Mouse (Mus musculus) heart, postnatal 0 days (tissue): ENCODE measurements at regions not wholly inside any gene's neighbourhood (a gene's known extent, or its start where the extent isn't known, plus 50 kb on each side); places are given as distances from the start of the nearest gene placed in this dataset.

Experiments
- ATAC-seq: fragments of 200-750 bp; cut with Nextera tagmentation; 2 replicates; pipeline ENCODE4 v1.8.0; 2017; ENCODE audit warnings: low read depth, moderate number of reproducible peaks, moderate library complexity; ENCODE audit not compliant: insufficient read depth
- DNase-seq: peaks from one replicate; pipeline ENCODE4 v3.0.0-alpha.2; 2016; ENCODE audit warnings: low spot score
- H3K27ac ChIP-seq: fragments of 300-500 bp; sonication (generic); 2 replicates; pipeline ENCODE4 v1.5.1; 2014; ENCODE audit warnings: low read depth, mild to moderate bottlenecking
- H3K27me3 ChIP-seq: fragments of 300-500 bp; sonication (generic); 2 replicates; pipeline ENCODE4 v1.6.1; 2014; ENCODE audit warnings: low read length, mixed read lengths; ENCODE audit not compliant: control insufficient read depth, insufficient read depth
- H3K36me3 ChIP-seq: fragments of 300-500 bp; sonication (generic); replicated peaks from 2 replicates; pipeline ENCODE4 v1.6.1; 2014; ENCODE audit warnings: low read length, mixed read lengths; ENCODE audit not compliant: control insufficient read depth, insufficient read depth
- H3K4me1 ChIP-seq: fragments of 300-500 bp; sonication (generic); 2 replicates; pipeline ENCODE4 v1.6.1; 2014; ENCODE audit warnings: antibody characterized with exemption; ENCODE audit not compliant: control insufficient read depth, insufficient read depth
- H3K4me2 ChIP-seq: fragments of 300-500 bp; sonication (generic); 2 replicates; pipeline ENCODE4 v1.6.1; 2014; ENCODE audit warnings: low read depth, mild to moderate bottlenecking, low read length, moderate library complexity
- H3K4me3 ChIP-seq: fragments of 300-500 bp; sonication (generic); 2 replicates; pipeline ENCODE4 v1.5.1; 2014; ENCODE audit warnings: low read depth, low read length
- H3K9ac ChIP-seq: fragments of 300-500 bp; sonication (generic); replicated peaks from 2 replicates; pipeline ENCODE4 v1.6.1; 2014; ENCODE audit warnings: low read depth, low read length, mixed read lengths
- H3K9me3 ChIP-seq: fragments of 300-500 bp; sonication (generic); replicated peaks from 2 replicates; pipeline ENCODE4 v1.6.1; 2016; ENCODE audit warnings: low read length; ENCODE audit not compliant: control insufficient read depth
- CTCF ChIP-seq: IDR thresholded peaks from 2 replicates; pipeline ENCODE4 v1.5.1; 2016; ENCODE audit warnings: antibody characterized with exemption, control low read depth, low read depth
- EP300 ChIP-seq: IDR thresholded peaks from 2 replicates; pipeline ENCODE4 v1.6.1; 2016; ENCODE audit warnings: antibody characterized with exemption, low read depth
- WGBS: fragments of 180-500 bp; shearing (Covaris S2); extraction: QIAGEN DNeasy Blood & Tissue Kit; methylation state at CpG from one replicate; pipeline ENCODE4 v1.1.7; 2014; 5-methylcytosine and 5-hydroxymethylcytosine counted together

- TF ChIP-seq CTCF (no peak), EP300 (peak; percentile 92)
- 36% methylated on average over 10 of the region's 10 CpGs for WGBS
- Histone ChIP-seq H3K4me3 (no peak overlapping the region), H3K9ac (no peak overlapping the region), H3K36me3 (no peaks in the 10 kb centered on the region), H3K27ac (peak overlapping the region; percentile 79), H3K4me2 (no peak overlapping the region), H3K4me1 (peaks cover 3% of the 10 kb centered on the region; the same call in 1 of the 2 replicates), H3K27me3 (no peaks in the 10 kb centered on the region), H3K9me3 (no peaks in the 10 kb centered on the region)
- DNase-seq: peak; percentile 34
- peak; percentile 80 for ATAC-seq
Observed at GRCm38 (mm10) chr10:21678811-21679451, 86.0 kb downstream of the 1700020N01Rik start.

GRCm38 (mm10) chr10:21680789-21681188, 87.8 kb downstream of the 1700020N01Rik start:
- no peak overlapping the region for H3K27ac ChIP-seq
- H3K36me3 ChIP-seq: no peaks in the 10 kb centered on the region
- peaks cover 15% of the 10 kb centered on the region for H3K4me1 ChIP-seq
- H3K4me2 ChIP-seq: no peak overlapping the region
- WGBS: 55% methylated on average over 4 of the region's 4 CpGs
- H3K4me3 ChIP-seq: no peak overlapping the region
- no peak for TF ChIP-seq EP300
- TF ChIP-seq CTCF: no peak
- ATAC-seq (no peak), DNase-seq (no peak)
- H3K9ac ChIP-seq: no peak overlapping the region
- no peaks in the 10 kb centered on the region for H3K9me3 ChIP-seq
- no peaks in the 10 kb centered on the region for H3K27me3 ChIP-seq

GRCm38 (mm10) chr10:21684286-21685013, 91.5 kb downstream of the 1700020N01Rik start:
- ATAC-seq: 0 out of 2 replicates have a peak, but pooled peaks have one; percentile 13

GRCm38 (mm10) chr10:21685122-21685798, 92.3 kb downstream of the 1700020N01Rik start:
- 22% methylated on average over 9 of the region's 9 CpGs for WGBS
- Histone ChIP-seq H3K36me3 (no peaks in the 10 kb centered on the region), H3K4me2 (no peak overlapping the region), H3K27ac (peak overlapping the region; percentile 77), H3K4me1 (peaks cover 18% of the 10 kb centered on the region), H3K27me3 (no peaks in the 10 kb centered on the region), H3K4me3 (no peak overlapping the region), H3K9me3 (no peaks in the 10 kb centered on the region), H3K9ac (0 out of 2 replicates have a peak overlapping the region, but pooled peaks have one; percentile 26)
- DNase-seq (peak; percentile 43), ATAC-seq (peak; percentile 67)
- peak; percentile 28 for TF ChIP-seq CTCF
- TF ChIP-seq EP300: no peak

More at GRCm38 (mm10) chr10:21684286-21685013, 91.5 kb downstream of the 1700020N01Rik start:
- Histone ChIP-seq H3K27me3 (no peaks in the 10 kb centered on the region), H3K27ac (peak overlapping the region; percentile 77), H3K9ac (no peak overlapping the region), H3K4me3 (no peak overlapping the region), H3K36me3 (no peaks in the 10 kb centered on the region), H3K4me1 (peaks cover 18% of the 10 kb centered on the region), H3K4me2 (no peak overlapping the region; the same call in 1 of the 2 replicates), H3K9me3 (no peaks in the 10 kb centered on the region)
- DNase-seq: no peak
- no peak for TF ChIP-seq EP300
- TF ChIP-seq CTCF: no peak
- 35% methylated on average over 9 of the region's 9 CpGs for WGBS

GRCm38 (mm10) chr10:21686060-21686459, 93.1 kb downstream of the 1700020N01Rik start:
- no peaks in the 10 kb centered on the region for H3K27me3 ChIP-seq
- H3K4me2 ChIP-seq: no peak overlapping the region
- TF ChIP-seq EP300: no peak
- TF ChIP-seq CTCF: no peak
- H3K4me1 ChIP-seq: peaks cover 18% of the 10 kb centered on the region
- H3K9ac ChIP-seq: no peak overlapping the region
- no peak overlapping the region for H3K4me3 ChIP-seq
- peak overlapping the region; percentile 77; the same call in 1 of the 2 replicates for H3K27ac ChIP-seq
- ATAC-seq: peak; percentile 78
- H3K9me3 ChIP-seq: no peaks in the 10 kb centered on the region
- H3K36me3 ChIP-seq: no peaks in the 10 kb centered on the region
- DNase-seq: no peak
- WGBS: 27% methylated on average over 9 of the region's 9 CpGs
